Mouse (Mus musculus) embryo, embryonic 10.5 days (tissue): ENCODE results near the gene Gm10436.
"Not testable (repeated sequence)": the region's sequence is repeated elsewhere in the genome, so short reads cannot be mapped to it uniquely, and the experiment has no call there.

Experiments used
- DNase-seq: peaks from one replicate; pipeline ENCODE4 v3.0.0-alpha.2; 2015; ENCODE audit warnings: low spot score

Gene Gm10436

DNA sequence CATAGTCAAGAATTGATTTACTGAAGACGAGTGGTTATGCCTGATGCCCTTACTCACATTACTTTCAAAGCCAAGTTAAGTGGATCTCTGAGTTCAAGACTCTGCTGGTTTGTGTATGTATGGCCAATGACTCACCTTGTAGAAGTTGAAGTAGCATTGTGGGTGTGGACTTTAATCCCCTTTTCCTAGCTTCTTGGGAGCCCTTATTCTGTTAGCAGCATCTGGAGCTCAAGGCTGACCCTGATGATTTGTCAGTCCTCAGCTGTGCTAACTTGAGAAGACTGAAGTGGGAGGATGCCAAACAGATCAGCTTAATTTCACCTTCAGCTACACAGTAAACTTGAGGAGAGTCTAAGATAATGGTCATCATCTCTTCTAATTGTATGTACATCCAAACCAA lies at the start of gene Gm10436:
Gene Gm10436, minus strand, starts transcription at position 101 of the 400 bp plus-strand sequence.
- not testable (repeated sequence) for DNase-seq

DNA sequence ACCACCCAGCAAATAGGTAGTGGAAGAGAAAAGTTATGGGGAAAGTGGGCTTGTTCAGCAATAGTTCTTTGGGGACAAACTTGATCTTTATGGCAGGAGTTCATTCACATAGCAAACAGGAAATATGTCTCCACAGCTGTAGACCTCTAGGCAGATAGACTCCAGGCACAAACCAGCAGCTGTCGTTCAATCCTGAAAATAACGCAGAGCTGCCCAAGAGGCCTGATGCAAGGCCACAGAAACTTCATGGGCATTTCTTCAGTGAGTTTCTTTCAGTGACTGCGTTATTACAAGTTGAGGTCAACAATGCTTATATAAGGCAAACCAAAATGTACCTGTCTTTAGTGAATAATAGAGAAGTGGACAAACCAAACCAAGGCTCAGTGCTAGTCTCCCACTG lies 37.5 kb upstream of the Gm10436 start:
- DNase-seq = no peak

DNA sequence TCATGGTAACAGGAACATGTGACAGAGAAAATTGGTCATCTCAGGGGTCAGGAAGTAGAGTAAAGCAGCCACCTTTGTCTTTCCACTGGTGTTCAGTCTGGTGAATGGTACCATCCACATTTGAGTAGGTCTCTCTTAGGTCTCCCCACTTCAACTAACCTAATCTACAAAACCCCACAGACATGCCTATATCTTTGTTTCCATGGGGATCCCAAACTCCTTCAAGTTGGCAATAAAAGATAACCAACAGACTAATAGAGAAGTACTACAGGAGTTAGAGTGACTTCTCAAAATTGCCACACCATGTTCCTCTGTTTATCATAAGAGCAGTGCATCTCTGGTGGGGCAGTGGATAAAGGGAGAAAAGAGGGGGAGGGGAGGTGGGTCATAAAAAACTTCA lies 36.2 kb upstream of the Gm10436 start:
- DNase-seq = not testable (repeated sequence)

DNA sequence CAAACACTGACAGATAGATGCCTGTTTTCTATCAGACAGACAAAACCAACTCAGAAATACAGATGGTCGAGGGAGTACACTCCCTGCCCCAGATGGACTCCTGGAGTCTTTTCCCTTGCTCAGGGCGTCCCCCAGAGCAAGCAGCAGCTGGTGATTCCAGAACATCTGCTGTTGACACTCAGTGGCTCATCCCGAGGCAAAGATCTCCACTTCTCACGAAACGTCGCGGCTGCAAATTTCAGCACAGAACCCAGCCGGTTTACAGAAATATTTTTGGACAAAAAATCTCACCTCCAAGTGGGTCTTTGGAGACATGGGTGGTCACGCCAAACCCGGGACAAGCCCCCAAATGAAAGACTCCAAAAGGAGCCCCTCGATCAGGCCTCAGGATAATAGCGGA lies 32.7 kb upstream of the Gm10436 start:
- no peak for DNase-seq

DNA sequence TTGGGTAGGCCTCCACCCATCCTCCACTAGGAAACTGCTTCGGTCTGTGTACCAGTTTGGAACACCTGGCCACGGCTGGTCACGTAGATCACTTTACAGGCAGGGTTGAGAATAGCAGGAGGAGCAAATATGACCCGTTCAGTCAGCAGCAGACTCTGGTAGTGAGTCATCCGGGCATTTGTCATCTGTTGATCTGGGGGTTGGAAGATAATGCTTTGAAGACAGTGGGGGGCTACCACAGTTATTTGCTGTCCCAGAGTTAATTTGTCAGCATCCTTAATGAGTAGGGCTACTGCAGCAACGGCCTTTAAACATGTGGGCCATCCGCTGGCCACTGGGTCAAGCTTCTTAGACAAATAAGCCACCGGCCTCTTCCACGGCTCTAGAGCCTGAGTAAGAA lies 29.6 kb upstream of the Gm10436 start:
- DNase-seq = not testable (repeated sequence)

DNA sequence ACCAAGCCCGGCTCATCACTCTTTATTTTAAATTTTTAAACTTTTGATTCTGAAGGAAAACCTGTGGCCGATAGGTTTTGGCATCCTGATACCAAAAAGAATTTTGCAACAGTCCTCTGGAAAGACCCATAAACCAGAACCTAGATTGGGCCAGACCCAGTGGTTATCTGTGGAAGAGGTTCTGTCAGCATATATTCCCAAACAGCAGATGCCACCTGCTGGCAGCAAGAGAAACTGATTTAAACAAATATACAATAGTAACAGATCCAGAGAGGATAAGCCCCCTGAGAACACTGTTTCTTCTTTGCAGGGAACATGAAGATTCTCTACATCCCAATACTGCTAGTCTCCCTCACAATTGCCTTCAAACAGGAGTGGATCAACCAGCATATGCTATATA lies 20.9 kb upstream of the Gm10436 start:
- no peak for DNase-seq
